Mouse (Mus musculus): ENCODE measurements around the gene Zmym5.

DNA sequence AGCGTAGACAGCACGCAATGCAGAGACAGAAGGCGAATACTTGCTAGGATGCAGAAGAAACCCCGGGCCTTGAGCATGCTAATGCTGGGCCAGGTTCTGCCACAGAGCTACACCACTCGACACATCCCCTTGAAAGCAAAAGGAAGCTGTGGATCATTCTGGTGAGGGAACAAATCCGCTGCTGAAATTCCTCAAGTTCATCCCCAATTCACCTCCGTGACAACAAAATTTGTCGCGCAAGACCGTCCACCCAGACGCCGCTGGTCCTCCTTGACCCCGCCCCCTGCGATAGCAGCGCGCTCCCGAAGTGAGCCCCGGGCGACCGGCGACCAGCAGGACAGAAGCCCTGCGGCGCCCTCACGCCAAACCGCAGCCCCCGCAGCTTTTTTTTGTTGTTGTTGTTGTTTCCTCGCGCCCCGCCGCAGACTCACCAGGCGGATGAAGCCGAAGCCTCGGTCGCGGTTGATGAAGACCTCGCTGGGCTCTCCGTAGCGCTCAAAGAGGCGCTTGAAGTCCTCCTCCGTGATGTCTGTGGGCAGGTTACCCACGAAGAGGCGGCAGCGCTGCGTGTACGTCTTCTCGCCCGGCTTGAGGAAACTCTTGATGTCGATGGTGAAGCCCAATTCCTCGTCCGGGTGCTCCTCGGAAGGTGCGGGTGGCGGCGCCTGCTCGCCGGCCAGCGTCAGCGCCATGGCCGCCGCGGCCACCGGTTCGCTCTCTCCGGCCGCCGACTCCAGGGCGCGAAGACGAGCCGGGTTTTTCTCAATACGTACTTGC is 34.0 kb downstream of the Zmym5 start:
- peak; percentile 20; the same call in 1 of the 2 replicates for TF ChIP-seq CTCF (IDR thresholded peaks at IDR 0.05)
- TF ChIP-seq EP300 (IDR thresholded peaks at IDR 0.05; ENCODE audit: insufficient read depth, low read depth, low read length) = no peak

All from heart, adult 2 months (tissue).